ENCODE assay signal across 8 mouse cellular contexts in genomic region chr5:24424004-24424781, GRCm38 (mm10). TPM values are rescaled to one million over a fixed set of nuclear protein-coding genes. Genes with fewer than 3 reads are reported as not detected.
A peak's percentile ranks its signal among the peaks of the same experiment; 100 is the strongest.
DNase-seq lines count a peak whose midpoint lies in the region; ATAC-seq and TF ChIP-seq lines count a peak whose summit lies in the region.

No protein-coding gene starts in this region.

- CTCF ChIA-PET in Patski (lab: Charles Lee) = interaction anchor here (0.7 to 5.2 kb wide), 9 partner anchors 8 to 35 kb away, joined by 3 to 55 read pairs (median 4); partner anchors contain the start of genes Abcb8, Fastk and Tmub1

- H3K9ac ChIP-seq in limb, embryonic 11.5 days (ENCODE audit: low read length) = peak overlapping the region; percentile 64

- in situ Hi-C loops in Patski (cut with MboI; ENCODE audit: low pct_unique_long_range_greater_than_20kb) = no loop called here

- peak; percentile 2 for ATAC-seq in Patski
- no peak; the same call in 1 of the 2 replicates for ATAC-seq in limb, embryonic 11.5 days (ENCODE audit: insufficient number of reproducible peaks, low FRiP score, low TSS enrichment, low read depth)
- ATAC-seq in monocyte, adult 5-6 weeks (replicated peaks; ENCODE audit: insufficient number of reproducible peaks, low FRiP score, low TSS enrichment, poor library complexity, severe bottlenecking) = 0 out of 2 replicates have a peak, but pooled peaks have one; percentile 23

- peak; percentile 53 to 55 for DNase-seq in layer of hippocampus, postnatal 36 days
- no peak for DNase-seq in layer of hippocampus, postnatal 10 days (ENCODE audit: low spot score in 2 of 2)
- no peak for DNase-seq in Patski (ENCODE audit: low read depth, low spot score)
- no peak for DNase-seq in limb, embryonic 11.5 days (ENCODE audit: low spot score)
- no peak for DNase-seq in cerebellum, postnatal 14 days
- DNase-seq in thymus, postnatal 36 days = no peak

- no peaks in the 10 kb centered on the region for H3K9me3 ChIP-seq in erythroblast, embryonic 14.5 days (ENCODE audit: control insufficient read depth, low read length)
- H3K9me3 ChIP-seq in limb, embryonic 11.5 days (ENCODE audit: control insufficient read depth, low read length) = no peaks in the 10 kb centered on the region

- peak overlapping the region; percentile 78 for H3K27ac ChIP-seq in limb, embryonic 11.5 days (replicated peaks; ENCODE audit: low read depth, low read length)

- TF ChIP-seq CTCF in Patski (IDR thresholded peaks at IDR 0.05) = no peak

- POLR2A ChIA-PET in Patski (lab: Charles Lee) = interaction anchor here (0.6 to 14.1 kb wide), 10 partner anchors 10 to 667 kb away, joined by 3 to 150 read pairs (median 14); partner anchors contain the start of genes Agap3, Asic3, Fastk and Tmub1

- peak overlapping the region; percentile 83 for H3K4me3 ChIP-seq in erythroblast, embryonic 14.5 days (replicated peaks)
- peak overlapping the region; percentile 58 for H3K4me3 ChIP-seq in limb, embryonic 11.5 days (ENCODE audit: low read depth, low read length)

- 15% methylated on average over 21 of the region's 21 CpGs for WGBS in limb, embryonic 11.5 days

- peak overlapping the region; percentile 87 for H3K4me2 ChIP-seq in limb, embryonic 11.5 days (ENCODE audit: low read depth, severe bottlenecking)

- no peaks in the 10 kb centered on the region for H3K27me3 ChIP-seq in Patski
- H3K27me3 ChIP-seq in erythroblast, embryonic 14.5 days (ENCODE audit: control insufficient read depth) = peaks cover 26% of the 10 kb centered on the region
- H3K27me3 ChIP-seq in limb, embryonic 11.5 days (ENCODE audit: control insufficient read depth, insufficient read depth, low read length) = no peaks in the 10 kb centered on the region

- peaks cover 56% of the 10 kb centered on the region for H3K4me1 ChIP-seq in erythroblast, embryonic 14.5 days (ENCODE audit: control insufficient read depth)
- H3K4me1 ChIP-seq in limb, embryonic 11.5 days (ENCODE audit: control insufficient read depth, insufficient read depth, low read length) = peaks cover 42% of the 10 kb centered on the region

- peaks cover 11% of the 10 kb centered on the region for H3K36me3 ChIP-seq in erythroblast, embryonic 14.5 days (ENCODE audit: control insufficient read depth)
- peaks cover 2% of the 10 kb centered on the region; the same call in 1 of the 2 replicates for H3K36me3 ChIP-seq in limb, embryonic 11.5 days (ENCODE audit: control insufficient read depth, insufficient read depth, low read length)

RNA-seq across cellular contexts. Expression of gene Slc4a2, which starts 0.6 kb away (rescaled TPM):
- total RNA-seq in layer of hippocampus, postnatal 36 days (2021) = 10 to 100 TPM; 25.6 to 33.2 TPM
- 10 to 100 TPM; 22.0 to 33.7 TPM for total RNA-seq in layer of hippocampus, postnatal 10 days (2021)
- 221 TPM for polyA plus RNA-seq in Patski (2021)
- 1.1 and 2.5 TPM in 2 replicates for polyA plus RNA-seq in erythroblast, embryonic 14.5 days (2012)
- 26.9 and 28.0 TPM in 2 replicates for polyA plus RNA-seq in limb, embryonic 11.5 days (2014; fragmentation: Nextera tagmentation; extraction: Ambion mirVana)
- total RNA-seq in monocyte, adult 5-6 weeks (2017) = 20.1 to 60.8 TPM (median 32.2 TPM) in 3 replicates

RNA-seq across cellular contexts. Expression of gene Cdk5, which starts 0.9 kb away (rescaled TPM):
- 100 to 1,000 TPM; 122 TPM for total RNA-seq in layer of hippocampus, postnatal 36 days (2021)
- total RNA-seq in layer of hippocampus, postnatal 10 days (2021) = 100 to 1,000 TPM; 127 to 133 TPM
- polyA plus RNA-seq in Patski (2021) = 182 TPM
- 0.40 and 0.67 TPM in 2 replicates for polyA plus RNA-seq in erythroblast, embryonic 14.5 days (2012)
- polyA plus RNA-seq in limb, embryonic 11.5 days (2014; fragmentation: Nextera tagmentation; extraction: Ambion mirVana) = 48.6 and 49.2 TPM in 2 replicates
- total RNA-seq in monocyte, adult 5-6 weeks (2017) = 19.3 to 30.9 TPM (median 26.0 TPM) in 3 replicates

RNA-seq across cellular contexts. Expression of gene Asic3, which starts 11.0 kb away (rescaled TPM):
- under 1 TPM in 1 of 2 experiments, not detected in 1; 0.23 TPM for total RNA-seq in layer of hippocampus, postnatal 36 days (2021)
- total RNA-seq in layer of hippocampus, postnatal 10 days (2021) = not detected
- 2.6 TPM for polyA plus RNA-seq in Patski (2021)
- not detected in 2 replicates for polyA plus RNA-seq in erythroblast, embryonic 14.5 days (2012)
- polyA plus RNA-seq in limb, embryonic 11.5 days (2014; fragmentation: Nextera tagmentation; extraction: Ambion mirVana) = 0.33 and 0.40 TPM in 2 replicates
- not detected in 3 replicates for total RNA-seq in monocyte, adult 5-6 weeks (2017)

RNA-seq across cellular contexts. Expression of gene Fastk, which starts 20.9 kb away (rescaled TPM):
- 100 to 1,000 TPM; 121 to 144 TPM for total RNA-seq in layer of hippocampus, postnatal 36 days (2021)
- 100 to 1,000 TPM in 1 of 2 experiments, 10 to 100 TPM in 1; 87.4 to 111 TPM for total RNA-seq in layer of hippocampus, postnatal 10 days (2021)
- polyA plus RNA-seq in Patski (2021) = 190 TPM
- polyA plus RNA-seq in erythroblast, embryonic 14.5 days (2012) = 33.0 and 33.8 TPM in 2 replicates
- 89.6 and 95.1 TPM in 2 replicates for polyA plus RNA-seq in limb, embryonic 11.5 days (2014; fragmentation: Nextera tagmentation; extraction: Ambion mirVana)
- total RNA-seq in monocyte, adult 5-6 weeks (2017) = 17.1 to 27.5 TPM (median 26.9 TPM) in 3 replicates

RNA-seq across cellular contexts. Expression of gene Tmub1, which starts 23.5 kb away (rescaled TPM):
- total RNA-seq in layer of hippocampus, postnatal 36 days (2021) = 10 to 100 TPM; 18.6 to 19.8 TPM
- 10 to 100 TPM; 24.1 to 26.4 TPM for total RNA-seq in layer of hippocampus, postnatal 10 days (2021)
- polyA plus RNA-seq in Patski (2021) = 26.4 TPM
- 2.3 and 2.8 TPM in 2 replicates for polyA plus RNA-seq in erythroblast, embryonic 14.5 days (2012)
- 25.4 and 27.1 TPM in 2 replicates for polyA plus RNA-seq in limb, embryonic 11.5 days (2014; fragmentation: Nextera tagmentation; extraction: Ambion mirVana)
- total RNA-seq in monocyte, adult 5-6 weeks (2017) = 11.8 to 33.4 TPM (median 26.8 TPM) in 3 replicates

Comparison
In these comparisons a context has a peak if more than half of its experiments do, and no peak if none do; other contexts are left out.
1. DNase-seq: peak in layer of hippocampus, postnatal 36 days (2 of 2); none in layer of hippocampus, postnatal 10 days (0 of 2), Patski (single experiment), limb, embryonic 11.5 days (single experiment), cerebellum, postnatal 14 days (0 of 2) and thymus, postnatal 36 days (0 of 2).